Mouse (Mus musculus) ES-Bruce4 (cell line): ENCODE measurements around the gene Prokr1. TPM values are rescaled to one million over a fixed set of nuclear protein-coding genes. Genes with fewer than 3 reads are reported as not detected.
A peak's percentile ranks its signal among the peaks of the same experiment; 100 is the strongest.
"Not testable (repeated sequence)": the region's sequence is repeated elsewhere in the genome, so short reads cannot be mapped to it uniquely, and the experiment has no call there.

Experiments
- H3K27ac ChIP-seq: 2 replicates; pipeline ENCODE4 v1.5.1; 2012; ENCODE audit warnings: low read length, inconsistent platforms; ENCODE audit not compliant: insufficient read depth
- H3K27me3 ChIP-seq: 2 replicates; pipeline ENCODE4 v1.6.1; 2012; ENCODE audit warnings: mild to moderate bottlenecking, low read length, inconsistent platforms; ENCODE audit not compliant: control insufficient read depth, poor library complexity, insufficient read depth, severe bottlenecking
- H3K36me3 ChIP-seq: 2 replicates; pipeline ENCODE4 v1.6.1; 2012; ENCODE audit warnings: inconsistent platforms, mild to moderate bottlenecking, low read length, moderate library complexity; ENCODE audit not compliant: control insufficient read depth, poor library complexity, insufficient read depth, severe bottlenecking
- H3K4me1 ChIP-seq: one replicate; pipeline ENCODE4 v1.8.1; 2011; ENCODE audit warnings: low read length; ENCODE audit not compliant: control insufficient read depth, insufficient read depth
- H3K4me3 ChIP-seq: 2 replicates; pipeline ENCODE4 v1.5.1; 2011; ENCODE audit warnings: low read depth, mild to moderate bottlenecking, low read length
- H3K9ac ChIP-seq: 2 replicates; pipeline ENCODE4 v1.6.1; 2012; ENCODE audit warnings: low read depth, mild to moderate bottlenecking, inconsistent platforms; ENCODE audit not compliant: poor library complexity, severe bottlenecking
- H3K9me3 ChIP-seq: replicated peaks from 2 replicates; pipeline ENCODE4 v1.6.1; 2012; ENCODE audit warnings: mild to moderate bottlenecking, low read length, inconsistent platforms; ENCODE audit not compliant: control insufficient read depth, poor library complexity, insufficient read depth, severe bottlenecking
- CTCF ChIP-seq: IDR thresholded peaks from one replicate; pipeline ENCODE4 v1.8.1; 2011; ENCODE audit warnings: low read depth, low read length
- EP300 ChIP-seq: IDR thresholded peaks from 2 replicates; pipeline ENCODE4 v1.6.1; 2011; ENCODE audit warnings: low read depth, low read length; ENCODE audit not compliant: insufficient read depth
- POLR2A ChIP-seq: IDR thresholded peaks from one replicate; pipeline ENCODE4 v1.8.1; 2011; ENCODE audit warnings: low read length; ENCODE audit not compliant: insufficient read depth
- polyA plus RNA-seq: library from polyadenylated mRNA; stranded (reverse); fragments of >200 nt; gene quantifications from 2 replicates; pipeline ENCODE4 v1.2.4, GENCODE M21; 2011; ENCODE audit warnings: low read depth; ENCODE audit not compliant: missing spikeins, insufficient read depth, insufficient read length

The Prokr1 gene
- 0.32 TPM in 1 of 2 replicates, not detected in the other for polyA plus RNA-seq

GRCm38 (mm10) chr6:87590394-87591281 is at the start of gene Prokr1:
TSS of gene Prokr1 (minus strand) at chr6:87590743.
- peak within 1 kb of the TSS; percentile 54 for H3K4me3 ChIP-seq
- no peaks in the 10 kb centered on the region for H3K36me3 ChIP-seq
- no peak within 1 kb of the TSS for H3K27ac ChIP-seq
- no peaks in the 10 kb centered on the region; the same call in 1 of the 2 replicates for H3K27me3 ChIP-seq
- no peak within 1 kb of the TSS for H3K9ac ChIP-seq
- H3K9me3 ChIP-seq, result no peaks in the 10 kb centered on the region
- no peaks in the 10 kb centered on the region for H3K4me1 ChIP-seq
- TF ChIP-seq CTCF, result no peak
- TF ChIP-seq EP300, result no peak
- TF ChIP-seq POLR2A, result no peak

GRCm38 (mm10) chr6:87638134-87638660 is 47.7 kb upstream of the Prokr1 start:
- Histone ChIP-seq H3K4me3 (no peak overlapping the region), H3K9ac (no peak overlapping the region), H3K4me1 (no peaks in the 10 kb centered on the region), H3K27me3 (no peaks in the 10 kb centered on the region), H3K36me3 (no peaks in the 10 kb centered on the region), H3K27ac (no peak overlapping the region), H3K9me3 (no peaks in the 10 kb centered on the region)
- TF ChIP-seq EP300 (no peak), POLR2A (no peak), CTCF (no peak)

GRCm38 (mm10) chr6:87632176-87632575 is 41.6 kb upstream of the Prokr1 start:
- Histone ChIP-seq H3K27ac (no peak overlapping the region), H3K4me1 (peaks cover 4% of the 10 kb centered on the region), H3K36me3 (no peaks in the 10 kb centered on the region), H3K4me3 (no peak overlapping the region), H3K27me3 (no peaks in the 10 kb centered on the region), H3K9ac (no peak overlapping the region), H3K9me3 (no peaks in the 10 kb centered on the region)
- TF ChIP-seq POLR2A, result no peak
- no peak for TF ChIP-seq CTCF
- TF ChIP-seq EP300, result no peak

GRCm38 (mm10) chr6:87628936-87629335 is 38.4 kb upstream of the Prokr1 start:
- peak overlapping the region; percentile 51 for H3K4me3 ChIP-seq
- H3K4me1 ChIP-seq, H3K27ac ChIP-seq, H3K9ac ChIP-seq, H3K9me3 ChIP-seq, H3K36me3 ChIP-seq, H3K27me3 ChIP-seq: not testable (repeated sequence)

- Histone ChIP-seq H3K27ac (no peak overlapping the region), H3K4me1 (no peaks in the 10 kb centered on the region), H3K9ac (no peak overlapping the region), H3K27me3 (no peaks in the 10 kb centered on the region), H3K9me3 (no peaks in the 10 kb centered on the region), H3K36me3 (no peaks in the 10 kb centered on the region), H3K4me3 (no peak overlapping the region)
- TF ChIP-seq CTCF (no peak), EP300 (no peak), POLR2A (no peak)
These were observed 32.6 kb upstream of the Prokr1 start for GRCm38 (mm10) chr6:87623151-87623550.

GRCm38 (mm10) chr6:87621281-87621680 is 30.7 kb upstream of the Prokr1 start:
- no peaks in the 10 kb centered on the region for H3K4me1 ChIP-seq
- H3K36me3 ChIP-seq, result no peaks in the 10 kb centered on the region
- no peak overlapping the region for H3K27ac ChIP-seq
- TF ChIP-seq EP300, result no peak
- no peak for TF ChIP-seq CTCF
- no peak for TF ChIP-seq POLR2A
- no peak overlapping the region for H3K9ac ChIP-seq
- no peaks in the 10 kb centered on the region for H3K9me3 ChIP-seq
- H3K27me3 ChIP-seq, result no peaks in the 10 kb centered on the region
- no peak overlapping the region for H3K4me3 ChIP-seq
